Mouse (Mus musculus): Measurements from ENCODE around the gene Mfrp. TPM values are rescaled to one million over a fixed set of nuclear protein-coding genes. Genes with fewer than 3 reads are reported as not detected.

The Mfrp gene
- polyA plus RNA-seq, 1 experiment: 0.05 TPM

DNA sequence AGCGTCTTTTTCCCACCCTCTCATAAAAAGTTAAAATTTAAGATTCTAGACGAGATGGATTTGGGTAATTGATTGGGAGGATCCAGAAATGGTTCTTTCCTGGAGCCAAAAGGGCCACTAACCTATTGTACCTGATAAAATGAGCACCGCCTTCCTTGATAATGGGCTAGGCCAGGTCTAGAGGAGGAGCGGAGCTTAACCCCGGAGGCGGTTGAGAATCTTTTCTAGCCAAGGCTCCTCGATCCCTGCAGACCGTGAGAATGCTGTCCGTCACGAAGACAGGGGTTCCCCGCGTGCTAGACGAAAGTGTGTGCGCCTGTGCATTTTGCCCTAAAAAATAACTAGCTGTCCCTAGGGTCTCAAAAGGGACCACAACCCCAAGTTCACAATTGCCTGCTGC lies 17.3 kb upstream of the Mfrp start:
- Histone ChIP-seq H3K36me3 (ENCODE audit: control insufficient read depth, insufficient read depth) (no peaks in the 10 kb centered on the region), H3K79me2 (ENCODE audit: control insufficient read depth, insufficient read depth) (no peaks in the 10 kb centered on the region), H3ac (ENCODE audit: control insufficient read depth, insufficient read length, low read depth) (no peak overlapping the region), H3K4me3 (ENCODE audit: insufficient read depth, poor library complexity, severe bottlenecking) (no peak overlapping the region), H3K27me3 (ENCODE audit: control insufficient read depth, insufficient read depth, insufficient read length) (no peaks in the 10 kb centered on the region), H3K79me3 (ENCODE audit: low read depth) (no peaks in the 10 kb centered on the region)
- no peak for TF ChIP-seq MYOG (IDR thresholded peaks at IDR 0.05; ENCODE audit: control insufficient read depth, extremely low read depth, insufficient read length)
- TF ChIP-seq CEBPB (IDR thresholded peaks at IDR 0.05; ENCODE audit: low read depth): no peak

DNA sequence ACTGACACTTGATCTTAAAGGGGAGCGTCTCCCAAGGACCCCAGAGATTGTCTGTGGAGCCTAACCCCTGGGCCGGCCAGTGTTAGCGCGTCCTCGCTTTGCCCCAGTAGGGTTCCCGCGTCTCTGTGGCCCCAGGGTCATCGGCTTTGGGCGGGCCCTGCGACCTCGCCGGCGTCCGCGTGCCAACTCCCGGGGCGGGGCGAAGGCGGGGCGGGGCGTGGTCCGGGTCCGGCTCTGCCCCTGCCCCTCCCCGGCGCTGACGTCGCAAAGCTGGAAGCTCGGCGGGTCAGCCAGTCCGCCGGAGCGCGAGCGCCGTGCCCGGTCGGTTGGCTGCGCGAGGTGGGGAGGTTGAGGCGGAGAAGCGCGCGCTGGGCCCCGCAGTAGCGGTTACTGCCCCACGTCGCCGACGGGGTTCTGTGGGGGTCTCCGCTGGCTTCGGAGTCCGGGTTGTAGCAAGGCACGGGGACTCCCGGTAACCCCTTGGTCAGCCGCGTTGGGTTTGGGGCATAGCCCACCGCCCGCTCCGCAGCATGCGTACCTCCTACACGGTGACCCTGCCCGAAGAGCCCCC lies 16.8 kb upstream of the Mfrp start:
- Histone ChIP-seq H3K79me2 (ENCODE audit: control insufficient read depth, insufficient read depth) (no peaks in the 10 kb centered on the region), H3ac (ENCODE audit: control insufficient read depth, insufficient read length, low read depth) (peak overlapping the region; percentile 58), H3K27me3 (ENCODE audit: control insufficient read depth, insufficient read depth, insufficient read length) (no peaks in the 10 kb centered on the region), H3K36me3 (ENCODE audit: control insufficient read depth, insufficient read depth) (no peaks in the 10 kb centered on the region), H3K79me3 (ENCODE audit: low read depth) (no peaks in the 10 kb centered on the region), H3K4me3 (ENCODE audit: insufficient read depth, poor library complexity, severe bottlenecking) (no peak overlapping the region)
- TF ChIP-seq FOSL1 (IDR thresholded peaks at IDR 0.05; ENCODE audit: insufficient read depth, low read length, poor library complexity, severe bottlenecking): no peak
- TF ChIP-seq CTCF (IDR thresholded peaks at IDR 0.05; ENCODE audit: control insufficient read depth, insufficient read depth, insufficient read length): no peak
- no peak for TF ChIP-seq USF1 (IDR thresholded peaks at IDR 0.05; ENCODE audit: low read depth)
- no peak for TF ChIP-seq MAX (IDR thresholded peaks at IDR 0.05)
- TF ChIP-seq CEBPB (IDR thresholded peaks at IDR 0.05; ENCODE audit: low read depth): no peak
- no peak for TF ChIP-seq MYOD1 (IDR thresholded peaks at IDR 0.05; ENCODE audit: control insufficient read depth, insufficient read length, low read depth)
- no peak for TF ChIP-seq MYOG (IDR thresholded peaks at IDR 0.05; ENCODE audit: control insufficient read depth, extremely low read depth, insufficient read length)

DNA sequence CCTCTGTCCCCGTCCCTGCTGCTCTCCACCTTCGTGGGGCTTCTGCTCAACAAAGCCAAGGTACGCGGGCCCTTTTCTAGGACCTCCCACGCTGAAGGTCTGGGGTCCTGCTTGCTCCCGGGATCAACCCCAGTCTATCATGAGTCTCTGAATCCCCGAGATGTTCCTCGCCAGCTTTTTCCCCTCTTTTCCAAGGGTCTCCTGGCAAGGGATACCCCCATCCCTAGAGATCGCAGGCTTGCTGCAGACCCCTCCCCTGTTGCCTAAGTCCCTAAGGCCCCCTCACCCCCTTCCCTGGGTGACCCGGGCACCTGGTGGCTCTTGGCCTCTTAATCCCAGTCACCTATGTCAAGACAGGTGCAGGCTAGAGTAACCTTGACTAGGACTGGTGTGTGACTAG lies 16.3 kb upstream of the Mfrp start:
- Histone ChIP-seq H3ac (ENCODE audit: control insufficient read depth, insufficient read length, low read depth) (peak overlapping the region; percentile 58), H3K4me3 (ENCODE audit: insufficient read depth, poor library complexity, severe bottlenecking) (no peak overlapping the region), H3K79me2 (ENCODE audit: control insufficient read depth, insufficient read depth) (no peaks in the 10 kb centered on the region), H3K36me3 (ENCODE audit: control insufficient read depth, insufficient read depth) (no peaks in the 10 kb centered on the region), H3K79me3 (ENCODE audit: low read depth) (no peaks in the 10 kb centered on the region), H3K27me3 (ENCODE audit: control insufficient read depth, insufficient read depth, insufficient read length) (no peaks in the 10 kb centered on the region)
- TF ChIP-seq CEBPB (IDR thresholded peaks at IDR 0.05; ENCODE audit: low read depth): no peak
- no peak for TF ChIP-seq CTCF (IDR thresholded peaks at IDR 0.05; ENCODE audit: control insufficient read depth, insufficient read depth, insufficient read length)
- TF ChIP-seq USF1 (IDR thresholded peaks at IDR 0.05; ENCODE audit: low read depth): no peak
- no peak for TF ChIP-seq MYOG (IDR thresholded peaks at IDR 0.05; ENCODE audit: control insufficient read depth, extremely low read depth, insufficient read length)
- no peak for TF ChIP-seq MAX (IDR thresholded peaks at IDR 0.05)

DNA sequence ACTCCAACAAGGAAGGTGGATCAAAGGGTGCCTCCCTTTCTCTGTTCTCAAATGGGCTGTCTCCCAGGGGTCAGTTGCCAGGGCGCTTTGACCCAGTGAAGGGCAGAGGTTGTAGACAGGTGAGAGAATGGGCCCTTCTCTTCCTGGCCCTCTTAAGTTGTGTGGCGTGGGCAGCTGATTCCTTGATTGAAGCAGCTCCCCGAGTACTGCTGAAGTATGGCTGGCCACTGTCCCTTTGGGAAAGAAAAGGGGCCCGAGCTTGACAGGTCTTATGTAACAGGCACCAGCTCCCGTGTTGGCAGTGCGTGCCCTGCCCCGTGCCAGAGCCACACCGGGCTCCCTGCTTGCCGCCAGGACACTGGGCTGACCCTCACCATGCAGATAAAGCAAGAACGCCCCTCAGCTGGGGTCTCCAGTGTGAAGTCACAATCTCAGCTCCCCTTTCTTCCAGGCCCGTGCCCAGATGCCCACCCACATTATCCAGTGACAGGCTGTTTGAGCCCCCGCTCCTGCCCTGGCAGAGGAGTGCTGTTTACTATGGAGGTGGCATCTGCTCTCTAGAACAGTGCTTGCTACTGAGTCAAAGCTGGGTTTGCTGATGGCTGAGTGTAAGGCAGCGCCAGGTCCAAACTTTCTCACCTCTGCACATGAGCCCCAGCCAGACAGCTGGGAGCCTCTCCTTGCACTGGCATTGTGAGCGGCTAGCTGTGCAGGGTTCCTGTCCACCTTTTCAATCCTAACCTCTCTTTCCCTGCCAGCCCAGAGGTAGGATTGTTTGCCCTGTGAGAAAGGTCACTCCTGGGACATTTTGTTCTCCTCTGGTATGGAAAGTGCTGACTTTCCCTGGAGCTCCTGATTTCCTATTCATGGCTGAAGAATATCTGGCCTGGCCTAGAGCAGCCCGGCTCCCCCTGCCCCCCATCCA lies 15.5 kb upstream of the Mfrp start:
- Histone ChIP-seq H3K4me3 (ENCODE audit: insufficient read depth, poor library complexity, severe bottlenecking) (no peak overlapping the region), H3ac (ENCODE audit: control insufficient read depth, insufficient read length, low read depth) (no peak overlapping the region), H3K27me3 (ENCODE audit: control insufficient read depth, insufficient read depth, insufficient read length) (no peaks in the 10 kb centered on the region), H3K79me3 (ENCODE audit: low read depth) (no peaks in the 10 kb centered on the region), H3K79me2 (ENCODE audit: control insufficient read depth, insufficient read depth) (no peaks in the 10 kb centered on the region), H3K36me3 (ENCODE audit: control insufficient read depth, insufficient read depth) (no peaks in the 10 kb centered on the region)
- TF ChIP-seq USF1 (IDR thresholded peaks at IDR 0.05; ENCODE audit: low read depth) (no peak), CEBPB (IDR thresholded peaks at IDR 0.05; ENCODE audit: low read depth) (no peak), MAX (IDR thresholded peaks at IDR 0.05) (no peak), CTCF (IDR thresholded peaks at IDR 0.05; ENCODE audit: control insufficient read depth, insufficient read depth, insufficient read length) (no peak), MYOG (IDR thresholded peaks at IDR 0.05; ENCODE audit: control insufficient read depth, extremely low read depth, insufficient read length) (no peak), MYOD1 (IDR thresholded peaks at IDR 0.05; ENCODE audit: control insufficient read depth, insufficient read length, low read depth) (no peak), FOSL1 (IDR thresholded peaks at IDR 0.05; ENCODE audit: insufficient read depth, low read length, poor library complexity, severe bottlenecking) (no peak)

DNA sequence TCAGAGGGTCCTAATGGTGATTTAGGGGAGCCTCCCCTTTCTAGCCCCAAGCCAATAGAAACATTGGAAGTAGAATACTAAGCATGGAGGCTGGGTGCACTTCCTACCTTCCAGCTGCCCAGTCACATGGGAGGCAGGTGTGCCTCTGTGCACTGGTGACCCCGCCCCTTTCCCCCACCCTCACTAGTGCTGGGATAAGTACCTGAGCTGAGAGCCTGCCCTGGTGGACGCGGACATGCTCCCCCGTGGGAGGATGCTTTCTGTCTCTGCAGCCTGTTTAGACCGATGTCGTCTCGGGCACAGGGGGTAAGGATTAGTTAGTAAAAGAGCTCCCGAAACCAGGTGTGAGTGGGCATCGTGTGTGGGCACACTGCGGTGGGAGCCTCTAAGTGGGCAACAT lies 14.6 kb upstream of the Mfrp start:
- Histone ChIP-seq H3K79me3 (ENCODE audit: low read depth) (no peaks in the 10 kb centered on the region), H3K27me3 (ENCODE audit: control insufficient read depth, insufficient read depth, insufficient read length) (no peaks in the 10 kb centered on the region), H3K4me3 (ENCODE audit: insufficient read depth, poor library complexity, severe bottlenecking) (no peak overlapping the region), H3ac (ENCODE audit: control insufficient read depth, insufficient read length, low read depth) (no peak overlapping the region), H3K36me3 (ENCODE audit: control insufficient read depth, insufficient read depth) (no peaks in the 10 kb centered on the region), H3K79me2 (ENCODE audit: control insufficient read depth, insufficient read depth) (no peaks in the 10 kb centered on the region)
- TF ChIP-seq CEBPB (IDR thresholded peaks at IDR 0.05; ENCODE audit: low read depth) (no peak), MAX (IDR thresholded peaks at IDR 0.05) (no peak), MYOG (IDR thresholded peaks at IDR 0.05; ENCODE audit: control insufficient read depth, extremely low read depth, insufficient read length) (no peak), USF1 (IDR thresholded peaks at IDR 0.05; ENCODE audit: low read depth) (no peak), FOSL1 (IDR thresholded peaks at IDR 0.05; ENCODE audit: insufficient read depth, low read length, poor library complexity, severe bottlenecking) (no peak), CTCF (IDR thresholded peaks at IDR 0.05; ENCODE audit: control insufficient read depth, insufficient read depth, insufficient read length) (no peak), MYOD1 (IDR thresholded peaks at IDR 0.05; ENCODE audit: control insufficient read depth, insufficient read length, low read depth) (no peak)

All from C2C12 (cell line).